Mouse (Mus musculus): ENCODE measurements around the gene Nufip1. TPM values are rescaled to one million over a fixed set of nuclear protein-coding genes. Genes with fewer than 3 reads are reported as not detected.

The Nufip1 gene
- polyA plus RNA-seq, 1 experiment from 2014 or later = 10.8 TPM

GRCm38 (mm10) chr14:76084188-76084587 lies 26.5 kb upstream of the Nufip1 start:
- no peaks in the 10 kb centered on the region for H3K27me3 ChIP-seq (replicated peaks)
- H3K36me3 ChIP-seq = peaks cover 3% of the 10 kb centered on the region
- 0 out of 2 replicates have a peak, but pooled peaks cover 5% of the 10 kb centered on the region for H3K4me1 ChIP-seq (replicated peaks)
- no peak overlapping the region for H3K4me2 ChIP-seq
- 78% methylated on average over 3 of the region's 3 CpGs for WGBS
- H3K27ac ChIP-seq (ENCODE audit: poor library complexity, severe bottlenecking) = no peak overlapping the region
- H3K4me3 ChIP-seq = no peak overlapping the region
- 0 out of 2 replicates have a peak, but pooled peaks cover 3% of the 10 kb centered on the region for H3K9me3 ChIP-seq (replicated peaks)
- no peak overlapping the region for H3K9ac ChIP-seq
- no peak for ATAC-seq (ENCODE audit: insufficient number of reproducible peaks, low FRiP score)

- 86% methylated on average over 7 of the region's 7 CpGs for WGBS
- H3K27me3 ChIP-seq (replicated peaks) = no peaks in the 10 kb centered on the region
- no peak overlapping the region for H3K9ac ChIP-seq
- no peaks in the 10 kb centered on the region for H3K9me3 ChIP-seq (replicated peaks)
- no peak overlapping the region for H3K27ac ChIP-seq (ENCODE audit: poor library complexity, severe bottlenecking)
- H3K4me2 ChIP-seq = no peak overlapping the region
- peaks cover 72% of the 10 kb centered on the region for H3K36me3 ChIP-seq
- no peaks in the 10 kb centered on the region for H3K4me1 ChIP-seq (replicated peaks)
- ATAC-seq (ENCODE audit: insufficient number of reproducible peaks, low FRiP score) = no peak
- no peak overlapping the region for H3K4me3 ChIP-seq
Measured at GRCm38 (mm10) chr14:76097244-76097643, 13.4 kb upstream of the Nufip1 start.

DNA sequence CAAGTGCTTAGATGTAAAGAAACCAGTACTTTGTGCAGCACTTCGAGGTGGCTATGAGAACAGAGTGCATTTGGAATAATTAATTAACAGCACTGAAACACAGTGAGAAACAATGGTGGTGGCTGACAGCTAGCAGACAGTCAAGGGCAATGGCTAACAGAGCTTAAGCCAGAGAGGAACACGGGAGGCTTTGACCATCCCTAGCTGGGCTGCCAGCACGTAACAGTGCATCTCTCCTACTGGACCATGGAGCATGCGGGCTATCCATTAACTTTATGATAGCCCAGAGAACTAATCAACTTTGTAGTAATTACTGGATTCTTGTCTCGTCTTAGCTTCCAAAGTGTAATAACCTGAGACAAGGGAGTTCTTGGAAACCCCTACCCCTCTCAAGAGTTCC lies 12.9 kb upstream of the Nufip1 start:
- Histone ChIP-seq H3K36me3 (peaks cover 70% of the 10 kb centered on the region), H3K4me3 (no peak overlapping the region), H3K27me3 (replicated peaks) (no peaks in the 10 kb centered on the region), H3K4me2 (no peak overlapping the region), H3K27ac (ENCODE audit: poor library complexity, severe bottlenecking) (no peak overlapping the region), H3K4me1 (replicated peaks) (no peaks in the 10 kb centered on the region), H3K9ac (no peak overlapping the region), H3K9me3 (replicated peaks) (no peaks in the 10 kb centered on the region)
- 95% methylated on average over 5 of the region's 5 CpGs for WGBS
- no peak for ATAC-seq (ENCODE audit: insufficient number of reproducible peaks, low FRiP score)

DNA sequence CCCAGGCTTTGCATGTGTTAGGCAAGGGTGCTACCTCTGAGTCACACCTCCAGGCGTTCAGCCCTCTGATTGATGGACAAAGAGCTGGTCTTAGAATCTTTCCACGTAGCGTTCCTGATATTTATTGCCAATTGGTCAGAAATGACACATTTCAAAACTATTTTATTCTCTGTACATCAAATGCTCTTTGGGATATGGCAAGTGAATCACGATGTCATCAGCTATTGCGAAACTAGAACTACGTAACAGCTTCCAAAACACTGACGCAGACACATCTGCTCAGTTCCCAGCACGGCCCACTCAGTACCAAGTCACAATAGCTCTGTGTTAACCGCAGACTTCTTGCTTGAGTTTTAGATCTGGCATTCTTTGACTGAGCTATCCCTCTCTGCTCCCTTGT lies 11.1 kb upstream of the Nufip1 start:
- Histone ChIP-seq H3K9ac (no peak overlapping the region), H3K27ac (ENCODE audit: poor library complexity, severe bottlenecking) (no peak overlapping the region), H3K4me3 (no peak overlapping the region), H3K4me1 (replicated peaks) (no peaks in the 10 kb centered on the region), H3K27me3 (replicated peaks) (no peaks in the 10 kb centered on the region), H3K9me3 (replicated peaks) (no peaks in the 10 kb centered on the region), H3K4me2 (no peak overlapping the region), H3K36me3 (peaks cover 67% of the 10 kb centered on the region)
- no peak for ATAC-seq (ENCODE audit: insufficient number of reproducible peaks, low FRiP score)
- WGBS = 88% methylated on average over 9 of the region's 9 CpGs

DNA sequence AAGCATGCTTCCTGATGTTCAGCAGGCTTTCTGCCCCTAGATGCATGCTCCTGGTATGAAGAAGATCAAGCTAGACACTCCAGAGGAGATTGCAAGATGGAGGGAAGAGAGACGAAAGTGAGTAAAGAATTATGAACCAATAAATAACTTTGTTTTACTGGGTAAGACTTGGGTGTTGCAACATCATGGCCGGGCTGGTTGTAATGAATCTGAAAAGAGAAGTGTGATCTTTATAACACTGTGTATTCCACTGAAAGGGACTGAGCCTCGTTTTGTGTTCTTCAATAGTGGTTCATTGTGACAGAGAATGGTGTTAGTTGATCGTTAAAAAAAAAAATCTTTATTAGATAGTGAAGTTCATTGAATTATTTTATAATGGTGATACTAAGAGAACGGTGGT lies 5.1 kb downstream of the Nufip1 start:
- no peaks in the 10 kb centered on the region for H3K9me3 ChIP-seq (replicated peaks)
- ATAC-seq (ENCODE audit: insufficient number of reproducible peaks, low FRiP score) = no peak

DNA sequence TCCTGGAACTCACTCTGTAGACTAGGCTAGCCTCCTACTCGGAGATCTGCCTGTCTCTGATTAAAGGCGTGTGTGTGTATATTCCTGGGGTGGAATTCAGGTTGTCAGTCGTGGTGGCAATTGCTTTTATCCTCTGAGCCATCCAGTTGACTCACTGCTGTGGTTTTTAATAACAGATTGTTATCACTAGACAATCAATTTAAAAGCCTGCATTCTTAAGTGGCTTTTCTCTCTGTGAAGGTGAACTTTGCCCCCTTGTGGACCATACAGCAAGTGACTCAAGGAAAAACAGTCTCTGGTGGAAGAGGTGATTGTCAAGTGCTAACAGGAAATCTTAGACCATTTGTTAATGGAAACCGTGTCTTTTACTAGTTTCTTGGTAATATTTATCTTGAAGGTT lies 8.3 kb downstream of the Nufip1 start:
- no peak for ATAC-seq (ENCODE audit: insufficient number of reproducible peaks, low FRiP score)
- Histone ChIP-seq H3K9ac (no peak overlapping the region), H3K36me3 (peaks cover 59% of the 10 kb centered on the region)

More for the DNA sequence above, 5.1 kb downstream of the Nufip1 start:
- no peak overlapping the region for H3K4me2 ChIP-seq
- H3K27ac ChIP-seq (ENCODE audit: poor library complexity, severe bottlenecking) = no peak overlapping the region
- no peaks in the 10 kb centered on the region for H3K27me3 ChIP-seq (replicated peaks)
- H3K4me3 ChIP-seq = no peak overlapping the region
- peaks cover 51% of the 10 kb centered on the region for H3K36me3 ChIP-seq
- no peak overlapping the region for H3K9ac ChIP-seq
- WGBS = 84% methylated on average over 5 of the region's 5 CpGs
- peaks cover 3% of the 10 kb centered on the region for H3K4me1 ChIP-seq (replicated peaks)

DNA sequence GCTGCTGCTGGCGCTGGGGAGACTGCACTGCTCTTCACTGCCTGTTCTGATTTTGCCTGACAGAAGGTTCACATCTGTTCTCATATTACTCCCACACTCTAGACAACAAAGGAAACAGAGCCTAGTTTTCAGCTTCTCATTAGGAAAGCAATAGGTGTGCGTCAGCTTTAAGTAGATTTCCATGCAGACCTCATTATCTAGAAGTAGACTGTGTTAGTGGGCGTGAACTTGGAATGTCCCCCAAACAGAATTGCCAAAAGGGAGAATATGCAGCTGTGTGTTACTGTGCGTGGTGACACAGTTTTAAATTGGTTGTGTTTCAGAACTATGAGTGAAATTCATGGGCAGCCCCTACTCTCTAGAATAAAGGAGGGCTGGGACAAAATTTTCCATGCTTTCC lies 9.8 kb downstream of the Nufip1 start:
- Histone ChIP-seq H3K4me3 (no peak overlapping the region), H3K9ac (no peak overlapping the region), H3K9me3 (replicated peaks) (no peaks in the 10 kb centered on the region), H3K27me3 (replicated peaks) (no peaks in the 10 kb centered on the region), H3K36me3 (peaks cover 59% of the 10 kb centered on the region), H3K4me1 (replicated peaks) (peaks cover 11% of the 10 kb centered on the region), H3K27ac (ENCODE audit: poor library complexity, severe bottlenecking) (no peak overlapping the region), H3K4me2 (no peak overlapping the region)
- ATAC-seq (ENCODE audit: insufficient number of reproducible peaks, low FRiP score) = no peak
- 85% methylated on average over 4 of the region's 4 CpGs for WGBS

More for the DNA sequence above, 8.3 kb downstream of the Nufip1 start:
- Histone ChIP-seq H3K4me2 (no peak overlapping the region), H3K4me1 (replicated peaks) (peaks cover 11% of the 10 kb centered on the region), H3K27ac (ENCODE audit: poor library complexity, severe bottlenecking) (no peak overlapping the region), H3K4me3 (no peak overlapping the region), H3K27me3 (replicated peaks) (no peaks in the 10 kb centered on the region), H3K9me3 (replicated peaks) (no peaks in the 10 kb centered on the region)
- 76% methylated on average over 4 of the region's 4 CpGs for WGBS

DNA sequence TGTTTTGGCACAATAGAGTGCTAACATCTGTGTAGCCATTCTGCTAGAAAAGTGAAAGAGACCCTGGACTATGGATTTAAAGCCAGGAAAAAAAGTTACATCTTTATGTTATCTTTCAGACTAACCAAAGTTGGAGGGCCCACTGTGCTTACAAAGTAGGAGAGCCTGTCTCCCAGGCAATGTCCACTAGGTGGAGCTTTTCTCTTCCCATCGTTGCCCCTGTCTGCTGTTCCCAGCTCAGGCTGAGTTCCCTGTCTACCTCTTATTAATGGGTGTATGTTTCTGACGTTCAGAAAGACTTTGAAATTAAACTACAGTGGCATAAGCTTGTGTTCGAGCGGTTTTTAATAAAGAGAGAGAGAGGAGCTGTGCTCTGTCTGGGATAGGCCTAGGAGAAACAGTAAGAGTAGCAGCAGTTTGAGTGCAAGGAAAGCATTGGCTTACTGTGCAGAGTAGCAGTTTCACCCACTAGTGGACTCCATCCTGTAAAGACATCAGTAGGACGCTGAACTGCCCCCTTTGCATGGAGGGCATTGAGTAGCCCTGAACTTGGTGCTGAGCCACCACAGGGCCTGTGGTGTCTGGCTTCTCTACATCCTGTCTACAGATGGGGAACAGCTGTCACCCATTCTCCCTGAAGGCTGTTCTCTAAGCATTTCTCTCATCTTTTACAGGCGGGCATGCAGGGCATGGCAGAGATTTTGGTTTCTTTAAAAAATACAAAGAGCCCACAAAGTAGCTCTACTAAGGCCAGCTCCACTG lies 11.4 kb downstream of the Nufip1 start:
- H3K36me3 ChIP-seq = peaks cover 61% of the 10 kb centered on the region
- ATAC-seq (ENCODE audit: insufficient number of reproducible peaks, low FRiP score) = no peak
- no peaks in the 10 kb centered on the region for H3K27me3 ChIP-seq (replicated peaks)
- peaks cover 11% of the 10 kb centered on the region for H3K4me1 ChIP-seq (replicated peaks)
- H3K4me3 ChIP-seq = no peak overlapping the region
- H3K9me3 ChIP-seq (replicated peaks) = no peaks in the 10 kb centered on the region
- H3K4me2 ChIP-seq = no peak overlapping the region
- no peak overlapping the region for H3K9ac ChIP-seq
- WGBS = 60% methylated on average over 6 of the region's 6 CpGs
- H3K27ac ChIP-seq (ENCODE audit: poor library complexity, severe bottlenecking) = peak overlapping the region; percentile 58

DNA sequence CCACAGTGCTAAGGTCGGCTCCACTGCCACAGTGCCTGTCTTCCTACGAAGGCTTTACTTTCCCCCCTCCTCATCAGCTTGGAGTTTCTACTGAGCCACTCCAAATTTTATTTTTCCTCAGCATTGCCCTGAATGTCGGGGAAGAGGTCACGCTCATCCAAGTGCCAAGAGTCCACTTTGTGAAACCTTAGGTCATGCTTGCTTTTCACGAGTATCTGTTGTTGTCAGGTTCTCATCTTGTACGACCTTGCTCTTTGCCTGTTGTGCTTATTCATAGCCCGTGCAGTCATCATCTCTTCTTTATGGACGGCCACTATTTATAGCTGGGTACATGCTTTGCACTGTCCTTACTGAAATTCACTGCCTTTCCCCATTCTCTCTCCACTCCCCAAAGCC lies 12.0 kb downstream of the Nufip1 start:
- H3K27me3 ChIP-seq (replicated peaks) = no peaks in the 10 kb centered on the region
- H3K9me3 ChIP-seq (replicated peaks) = no peaks in the 10 kb centered on the region
- peaks cover 11% of the 10 kb centered on the region for H3K4me1 ChIP-seq (replicated peaks)
- peak overlapping the region; percentile 58 for H3K27ac ChIP-seq (ENCODE audit: poor library complexity, severe bottlenecking)
- H3K9ac ChIP-seq = no peak overlapping the region
- peaks cover 65% of the 10 kb centered on the region for H3K36me3 ChIP-seq
- no peak overlapping the region for H3K4me2 ChIP-seq
- WGBS = 70% methylated on average over 8 of the region's 8 CpGs
- no peak for ATAC-seq (ENCODE audit: insufficient number of reproducible peaks, low FRiP score)
- H3K4me3 ChIP-seq = no peak overlapping the region

- H3K36me3 ChIP-seq = peaks cover 79% of the 10 kb centered on the region
- H3K4me3 ChIP-seq = no peak overlapping the region
- 84% methylated on average over 3 of the region's 3 CpGs for WGBS
- no peaks in the 10 kb centered on the region for H3K9me3 ChIP-seq (replicated peaks)
- no peak overlapping the region for H3K27ac ChIP-seq (ENCODE audit: poor library complexity, severe bottlenecking)
- no peak overlapping the region for H3K9ac ChIP-seq
- no peak overlapping the region for H3K4me2 ChIP-seq
- H3K27me3 ChIP-seq (replicated peaks) = no peaks in the 10 kb centered on the region
- H3K4me1 ChIP-seq (replicated peaks) = peaks cover 8% of the 10 kb centered on the region
- ATAC-seq (ENCODE audit: insufficient number of reproducible peaks, low FRiP score) = no peak
Measured at GRCm38 (mm10) chr14:76127311-76127710, 16.6 kb downstream of the Nufip1 start.

- WGBS = 74% methylated on average over 4 of the region's 4 CpGs
Measured at GRCm38 (mm10) chr14:76128174-76128573, 17.5 kb downstream of the Nufip1 start.

GRCm38 (mm10) chr14:76134975-76135374 lies 24.3 kb downstream of the Nufip1 start:
- ATAC-seq (ENCODE audit: insufficient number of reproducible peaks, low FRiP score) = no peak
- H3K4me2 ChIP-seq = no peak overlapping the region
- H3K27ac ChIP-seq (ENCODE audit: poor library complexity, severe bottlenecking) = no peak overlapping the region
- no peaks in the 10 kb centered on the region for H3K4me1 ChIP-seq (replicated peaks)
- H3K9ac ChIP-seq = no peak overlapping the region
- no peak overlapping the region for H3K4me3 ChIP-seq
- no peaks in the 10 kb centered on the region for H3K9me3 ChIP-seq (replicated peaks)
- H3K36me3 ChIP-seq = peaks cover 62% of the 10 kb centered on the region
- H3K27me3 ChIP-seq (replicated peaks) = no peaks in the 10 kb centered on the region
- WGBS = 95% methylated on average over 4 of the region's 4 CpGs

More at GRCm38 (mm10) chr14:76128174-76128573, 17.5 kb downstream of the Nufip1 start:
- Histone ChIP-seq H3K9ac (no peak overlapping the region), H3K4me3 (no peak overlapping the region), H3K27me3 (replicated peaks) (no peaks in the 10 kb centered on the region), H3K36me3 (peaks cover 84% of the 10 kb centered on the region), H3K4me1 (replicated peaks) (no peaks in the 10 kb centered on the region; the same call in 1 of the 2 replicates), H3K27ac (ENCODE audit: poor library complexity, severe bottlenecking) (no peak overlapping the region), H3K9me3 (replicated peaks) (no peaks in the 10 kb centered on the region), H3K4me2 (no peak overlapping the region)
- ATAC-seq (ENCODE audit: insufficient number of reproducible peaks, low FRiP score) = no peak

Data from heart, embryonic 12.5 days (tissue).